Mouse (Mus musculus): ENCODE data around the gene Sspo.

DNA sequence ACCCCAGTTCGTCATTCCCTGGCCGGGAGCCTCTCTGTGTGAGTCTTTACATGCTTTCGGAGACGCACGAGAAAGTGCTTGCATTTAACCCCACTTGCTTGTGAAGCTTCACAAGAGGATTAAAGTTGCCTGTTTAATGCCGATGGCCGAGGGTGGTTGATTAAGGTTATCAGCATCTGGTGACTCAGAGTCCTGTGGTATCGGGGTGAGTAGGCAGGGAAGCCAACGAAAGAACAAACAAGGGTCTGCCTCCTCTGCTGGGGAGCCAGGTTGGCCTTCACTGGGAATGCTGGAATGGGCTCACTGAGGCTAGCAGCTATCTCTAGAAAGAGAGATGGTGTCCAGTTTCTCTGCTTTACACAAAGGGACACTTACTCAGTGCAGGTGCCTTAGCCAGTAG, 79.9 kb downstream of the Sspo start:
- TF ChIP-seq POLR2A (IDR thresholded peaks at IDR 0.05; ENCODE audit: low read depth, low read length) (no peak), CTCF (IDR thresholded peaks at IDR 0.05; ENCODE audit: borderline replicate concordance, insufficient read depth, low read length) (no peak)

Data from embryonic fibroblast, embryonic 13.5 days (primary cell).